Mouse (Mus musculus) gastrocnemius, postnatal 10 days (tissue): ENCODE results near the gene Usp1. TPM values are rescaled to one million over a fixed set of nuclear protein-coding genes. Genes with fewer than 3 reads are reported as not detected.
"Not testable (repeated sequence)": the region's sequence is repeated elsewhere in the genome, so short reads cannot be mapped to it uniquely, and the experiment has no call there.

Experiments used
- DNase-seq: peaks from one replicate; pipeline ENCODE4 v3.0.0; 2021; ENCODE audit warnings: mixed read lengths
- total RNA-seq, 2 experiments: library from RNA; stranded (reverse); gene quantifications; 2 replicates each; pipeline ENCODE4 v1.2.3; 2021

The Usp1 gene
- total RNA-seq, 2 experiments from 2014 or later: 18.7 to 19.2 TPM

GRCm38 (mm10) chr4:98979976-98980375 is 56.4 kb downstream of the Usp1 start:
- DNase-seq: not testable (repeated sequence)

GRCm38 (mm10) chr4:98984701-98985100 is 61.1 kb downstream of the Usp1 start:
- no peak for DNase-seq

Other genes starting within 250 kb of the Usp1 start
- not detected for gene L1td1, start 197.1 kb upstream of the Usp1 start, total RNA-seq
- 1 to 10 TPM; 4.5 to 5.5 TPM for gene Kank4, start 106.3 kb upstream of the Usp1 start, total RNA-seq
- not detected for gene I0C0044D17Rik, start 100.0 kb upstream of the Usp1 start, total RNA-seq
- not detected for gene Angptl3, start 107.1 kb downstream of the Usp1 start, total RNA-seq
- 10 to 100 TPM; 21.8 to 33.0 TPM for gene Dock7, start 197.1 kb downstream of the Usp1 start, total RNA-seq